Mouse (Mus musculus) heart, postnatal 0 days (tissue): ENCODE data around the gene Ano1.

Experiments
- CTCF ChIP-seq: IDR thresholded peaks from 2 replicates; pipeline ENCODE4 v1.5.1; 2016; ENCODE audit warnings: antibody characterized with exemption, control low read depth, low read depth
- EP300 ChIP-seq: IDR thresholded peaks from 2 replicates; pipeline ENCODE4 v1.6.1; 2016; ENCODE audit warnings: antibody characterized with exemption, low read depth

DNA sequence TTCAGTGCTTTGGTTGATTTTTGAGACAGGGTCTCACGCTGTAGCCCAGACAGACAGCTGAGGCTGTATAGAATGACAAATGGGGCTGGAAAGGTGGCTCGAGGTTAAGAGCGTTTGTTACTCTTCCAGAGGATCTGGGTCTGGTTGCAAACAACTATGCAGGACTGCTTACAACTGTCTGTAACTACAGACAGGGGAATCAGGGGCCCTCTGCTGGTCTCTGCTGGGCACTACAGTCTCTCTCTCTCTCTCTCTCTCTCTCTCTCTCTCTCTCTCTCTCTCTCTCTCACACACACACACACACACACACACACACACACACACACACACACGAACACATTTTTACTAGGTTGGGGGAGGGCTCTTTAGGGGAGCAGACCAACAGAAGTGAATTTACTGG lies 168.2 kb downstream of the Ano1 start:
- TF ChIP-seq CTCF (peak; percentile 72), EP300 (no peak)
